Comparison of ENCODE assay signal across 21 mouse cellular contexts in the genomic region with DNA sequence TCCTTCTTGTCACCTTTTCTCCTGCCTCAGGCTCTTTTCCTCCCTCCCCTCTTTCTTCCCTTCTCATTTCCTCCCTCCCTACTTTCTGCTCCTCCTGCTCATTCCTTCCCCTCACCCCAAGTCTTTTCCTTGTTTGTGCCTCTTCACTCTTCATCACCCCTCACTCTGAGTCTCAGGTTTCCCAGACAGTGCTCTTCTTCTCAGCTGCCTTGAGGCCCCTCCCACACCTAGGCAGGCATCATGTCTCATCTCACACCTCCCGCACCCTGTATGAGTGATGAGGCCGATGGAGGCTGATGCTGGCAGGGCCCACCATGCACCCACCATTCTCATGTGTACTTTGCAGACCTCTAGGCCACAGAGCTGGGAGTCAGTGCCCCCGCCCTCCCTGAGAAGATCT. TPM values are rescaled to one million over a fixed set of nuclear protein-coding genes. Genes with fewer than 3 reads are reported as not detected.
"Had no signal": no experiment of that assay in that cellular context is flagged by ENCODE, and none has a peak within 500 bp of the region (broad histone marks: within the 10 kb centered on the region; RNA-seq: fewer than 3 reads in every experiment).

No protein-coding gene starts in this region.

- DNase-seq: lung, embryonic 14.5 days; lung, postnatal 10 days; lung, postnatal 4 days; midbrain, embryonic 14.5 days; retina, postnatal 1 day; right cerebral cortex, adult 18-20 months; right cerebral cortex, postnatal 25 days; right cerebral cortex, postnatal 4 days; spleen, adult 18-20 months; thymus, adult 18-20 months; thymus, postnatal 14 days; thymus, postnatal 36 days had no signal

- H3K9ac ChIP-seq: lung, embryonic 14.5 days; midbrain, embryonic 12.5 days; neural tube, embryonic 13.5 days; neural tube, embryonic 15.5 days had no signal

- H3K9me3 ChIP-seq: midbrain, embryonic 10.5 days; midbrain, embryonic 12.5 days; neural tube, embryonic 13.5 days; neural tube, embryonic 15.5 days had no signal

- ATAC-seq: midbrain, embryonic 16.5 days had no signal

- H3K4me3 ChIP-seq: midbrain, embryonic 10.5 days; midbrain, embryonic 12.5 days; myocyte; neural tube, embryonic 13.5 days; neural tube, embryonic 15.5 days had no signal

- H3K4me2 ChIP-seq: lung, embryonic 14.5 days; midbrain, embryonic 12.5 days; neural tube, embryonic 13.5 days; neural tube, embryonic 15.5 days had no signal

- H3K27me3 ChIP-seq: neural tube, embryonic 13.5 days; neural tube, embryonic 15.5 days had no signal

- H3K27ac ChIP-seq: midbrain, embryonic 10.5 days; midbrain, embryonic 12.5 days; neural tube, embryonic 13.5 days; neural tube, embryonic 15.5 days had no signal

- H3K36me3 ChIP-seq: midbrain, embryonic 10.5 days; midbrain, embryonic 12.5 days; neural tube, embryonic 13.5 days; neural tube, embryonic 15.5 days had no signal

- H3K4me1 ChIP-seq: midbrain, embryonic 12.5 days; neural tube, embryonic 13.5 days; neural tube, embryonic 15.5 days had no signal

RNA-seq across cellular contexts. Expression of gene Kcnk16, which starts 25.8 kb away (rescaled TPM):
- total RNA-seq: megakaryocyte, adult 5-6 weeks; megakaryocyte-erythroid progenitor cell, adult 5-6 weeks had no signal
- polyA plus RNA-seq: midbrain, embryonic 10.5 days; midbrain, embryonic 12.5 days; midbrain, embryonic 14.5 days; midbrain, embryonic 16.5 days; myocyte; neural tube, embryonic 11.5 days; neural tube, embryonic 15.5 days had no signal
